Mouse (Mus musculus) monocyte, adult 5-6 weeks (primary cell): Measurements from ENCODE around the gene Mdga1. TPM values are rescaled to one million over a fixed set of nuclear protein-coding genes. Genes with fewer than 3 reads are reported as not detected.
A peak's percentile ranks its signal among the peaks of the same experiment; 100 is the strongest.

Experiments
- ATAC-seq: fragments of 153-309, 156-312 bp; replicated peaks from 2 replicates; pipeline ENCODE4 v1.8.0; 2017; ENCODE audit warnings: mild to moderate bottlenecking; ENCODE audit not compliant: low TSS enrichment, insufficient number of reproducible peaks, severe bottlenecking, poor library complexity, low FRiP score
- total RNA-seq: library from RNA; stranded (forward); fragments of 200-1000, 200-491, 200-594 nt; gene quantifications from 3 replicates; pipeline ENCODE4 v1.2.3, GENCODE M21; 2017

Gene Mdga1
- total RNA-seq, 1 experiment from 2014 or later, result not detected

- no peak for ATAC-seq
Measured at GRCm38 (mm10) chr17:29894965-29895364, 74.9 kb downstream of the Mdga1 start.

GRCm38 (mm10) chr17:29890451-29891110 lies 79.3 kb downstream of the Mdga1 start:
- ATAC-seq, result no peak

GRCm38 (mm10) chr17:29888981-29889980 lies 80.6 kb downstream of the Mdga1 start:
- ATAC-seq, result no peak

GRCm38 (mm10) chr17:29887881-29888826 lies 81.7 kb downstream of the Mdga1 start:
- ATAC-seq, result no peak

GRCm38 (mm10) chr17:29887271-29887880 lies 82.5 kb downstream of the Mdga1 start:
- ATAC-seq, result no peak

- no peak for ATAC-seq
Measured at GRCm38 (mm10) chr17:29886655-29887251, 83.1 kb downstream of the Mdga1 start.

GRCm38 (mm10) chr17:29886061-29886460 lies 83.8 kb downstream of the Mdga1 start:
- no peak for ATAC-seq

- no peak for ATAC-seq
Measured at GRCm38 (mm10) chr17:29884596-29884995, 85.3 kb downstream of the Mdga1 start.

GRCm38 (mm10) chr17:29883351-29883750 lies 86.5 kb downstream of the Mdga1 start:
- ATAC-seq, result no peak

GRCm38 (mm10) chr17:29882885-29883284 lies 87.0 kb downstream of the Mdga1 start:
- peak; percentile 54; the same call in 1 of the 2 replicates for ATAC-seq

- ATAC-seq, result no peak
Measured at GRCm38 (mm10) chr17:29880251-29880650, 89.6 kb downstream of the Mdga1 start.

GRCm38 (mm10) chr17:29878990-29879389 lies 90.9 kb downstream of the Mdga1 start:
- no peak for ATAC-seq

- no peak for ATAC-seq
Measured at GRCm38 (mm10) chr17:29874082-29874679, 95.7 kb downstream of the Mdga1 start.

GRCm38 (mm10) chr17:29873580-29874015 lies 96.3 kb downstream of the Mdga1 start:
- no peak for ATAC-seq

- no peak for ATAC-seq
Measured at GRCm38 (mm10) chr17:29870316-29870715, 99.6 kb downstream of the Mdga1 start.

- no peak for ATAC-seq
Measured at GRCm38 (mm10) chr17:29865914-29866313, 104.0 kb downstream of the Mdga1 start.

- ATAC-seq, result no peak
Measured at GRCm38 (mm10) chr17:29864440-29864839, 105.4 kb downstream of the Mdga1 start.
